Mouse (Mus musculus) heart, adult 11 months (tissue): ENCODE results near the gene Figla.

Source experiments
- DNase-seq: peaks from one replicate; pipeline ENCODE4 v3.0.0; 2022

The Figla gene

DNA sequence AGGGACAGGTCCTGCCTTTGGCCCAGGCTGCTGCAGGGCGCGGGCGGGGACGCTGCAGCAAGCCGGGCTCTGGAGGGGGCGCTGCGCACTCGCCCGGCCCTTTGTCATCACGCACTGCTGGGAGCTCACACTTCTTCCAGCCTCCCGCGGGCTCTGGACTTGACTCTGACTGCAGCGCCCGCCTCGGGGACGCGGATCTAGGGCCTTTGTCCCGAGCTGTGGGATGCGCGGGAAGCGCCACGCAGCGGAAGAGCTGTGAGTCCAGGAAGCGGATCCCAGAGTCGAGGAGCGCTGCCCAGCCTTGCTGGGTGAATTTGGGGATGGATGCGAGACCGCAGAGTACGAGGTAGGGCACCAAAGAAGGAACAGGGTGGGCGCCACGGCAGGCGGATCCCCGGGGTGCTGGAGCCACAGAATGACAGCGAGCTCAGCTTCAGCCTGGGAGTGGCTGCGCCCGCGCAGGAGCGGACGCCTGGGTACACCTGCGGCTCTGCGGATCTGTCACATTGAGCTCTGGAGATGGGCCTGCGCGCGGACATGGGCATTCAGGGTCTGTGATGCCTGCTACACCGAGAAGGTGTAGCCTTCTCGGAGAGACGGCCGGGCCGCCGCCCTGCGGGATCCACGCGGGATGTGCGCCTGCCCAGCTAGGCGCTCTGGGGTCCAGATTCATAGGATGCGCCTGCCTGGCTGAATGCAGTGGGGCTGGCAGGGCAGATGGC, 12.8 kb downstream of the Figla start, which contains the start of gene Add2:
Gene Add2 (plus strand): TSS at position 81 of the 722 bp plus-strand sequence.
- DNase-seq = peak; percentile 69

- DNase-seq = no peak
Observed at GRCm38 (mm10) chr6:86029323-86029713, 13.3 kb downstream of the Figla start.

- no peak for DNase-seq
Observed at GRCm38 (mm10) chr6:86031527-86031926, 15.6 kb downstream of the Figla start.

- no peak for DNase-seq
Observed at GRCm38 (mm10) chr6:86033635-86034034, 17.7 kb downstream of the Figla start.

- DNase-seq = no peak
Observed at GRCm38 (mm10) chr6:86038901-86039300, 22.9 kb downstream of the Figla start.

DNA sequence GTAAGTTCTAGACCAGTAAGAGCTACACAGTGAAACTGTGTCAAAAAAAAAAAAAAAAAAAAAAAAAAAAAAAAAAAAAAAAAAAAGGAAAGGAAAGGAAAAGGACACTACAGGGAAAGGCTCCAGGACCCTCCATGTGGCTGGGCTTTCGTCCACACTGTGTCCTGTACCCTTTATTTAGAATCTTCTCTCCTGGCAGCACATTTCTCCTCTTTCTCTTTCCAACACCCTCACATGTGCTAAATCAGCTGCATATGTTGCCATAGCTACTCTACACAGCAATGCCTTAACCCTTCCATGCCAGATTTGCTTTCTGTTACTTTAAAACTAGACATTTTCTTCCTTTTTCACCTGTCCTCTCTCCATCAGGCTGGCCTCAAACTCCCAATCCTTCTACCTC, 24.2 kb downstream of the Figla start:
- DNase-seq = no peak

GRCm38 (mm10) chr6:86047510-86047909, 31.5 kb downstream of the Figla start:
- DNase-seq = no peak

- no peak for DNase-seq
Observed at GRCm38 (mm10) chr6:86048509-86048908, 32.5 kb downstream of the Figla start.

DNA sequence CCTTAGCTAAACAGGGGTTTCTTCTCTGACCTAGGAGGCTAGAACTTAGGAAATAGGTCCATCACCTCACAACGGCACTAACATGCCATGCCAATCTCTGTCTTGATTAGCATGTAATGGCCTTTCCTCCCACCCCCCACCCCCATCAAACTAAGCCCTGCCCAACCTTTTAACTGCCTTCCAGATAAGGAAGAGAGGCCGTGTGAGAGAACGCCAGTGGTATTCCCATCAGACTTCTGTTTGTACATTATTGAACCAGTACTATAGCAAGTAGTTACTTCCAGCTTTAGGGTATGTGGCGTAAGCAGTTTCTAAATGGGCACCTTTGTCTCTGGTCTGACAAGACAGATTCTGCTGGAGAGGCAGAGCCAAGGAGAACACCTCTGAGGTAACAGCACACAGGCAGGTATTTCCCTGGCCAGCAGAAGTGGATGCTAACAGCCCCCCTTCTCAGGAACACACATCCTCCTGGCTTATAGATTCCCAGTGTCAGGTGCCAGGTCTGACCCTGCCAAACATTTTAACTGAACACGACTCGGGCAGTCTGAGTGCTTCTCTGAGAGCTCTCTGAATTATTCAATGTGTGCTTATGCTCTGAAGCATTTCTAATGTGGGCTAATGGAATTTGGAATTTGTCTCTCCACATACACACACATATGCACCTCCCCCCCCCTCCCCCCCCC, 34.8 kb downstream of the Figla start:
- DNase-seq = no peak

GRCm38 (mm10) chr6:86052032-86052459, 36.1 kb downstream of the Figla start:
- peak; percentile 88 for DNase-seq

DNA sequence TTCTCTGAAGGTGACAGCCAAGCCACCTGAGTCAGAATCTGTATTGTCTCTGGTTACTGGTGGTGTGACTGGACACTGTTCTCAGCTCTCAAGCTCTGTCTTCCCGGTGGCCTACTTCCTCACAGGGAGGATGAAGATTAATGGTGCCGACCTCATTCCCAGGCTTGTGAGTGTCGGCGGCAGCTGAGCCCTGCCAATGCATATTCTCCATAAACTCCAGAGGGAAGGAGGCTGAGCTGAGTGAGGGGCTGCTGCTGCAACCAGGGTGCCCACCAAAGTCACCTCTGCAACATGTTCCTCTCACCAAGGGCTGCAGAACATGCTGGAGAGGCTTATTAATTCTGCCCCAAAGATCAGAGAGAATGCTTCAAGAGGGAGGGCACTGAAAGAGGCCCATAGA, 36.6 kb downstream of the Figla start:
- no peak for DNase-seq

- no peak for DNase-seq
Observed at GRCm38 (mm10) chr6:86053099-86053498, 37.1 kb downstream of the Figla start.

DNA sequence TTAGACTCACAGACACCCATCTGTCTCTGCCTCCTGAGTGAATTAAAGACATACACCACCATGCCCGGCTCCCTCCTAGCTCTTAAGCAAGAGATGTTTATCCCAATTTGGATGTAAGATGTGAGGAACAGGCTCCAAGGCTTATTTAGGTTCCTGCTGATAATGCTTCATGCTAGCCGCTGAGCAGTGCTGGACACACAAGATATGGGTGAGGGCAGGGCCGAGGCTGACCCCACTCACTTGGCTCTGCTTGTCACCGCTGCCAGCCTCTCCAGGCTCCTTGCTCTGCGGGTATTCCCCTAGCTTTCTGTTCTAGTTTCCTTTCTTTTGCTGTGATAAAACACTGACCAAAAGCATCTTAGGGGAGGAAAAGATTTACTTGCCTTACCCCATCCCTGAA, 37.6 kb downstream of the Figla start:
- no peak for DNase-seq

DNA sequence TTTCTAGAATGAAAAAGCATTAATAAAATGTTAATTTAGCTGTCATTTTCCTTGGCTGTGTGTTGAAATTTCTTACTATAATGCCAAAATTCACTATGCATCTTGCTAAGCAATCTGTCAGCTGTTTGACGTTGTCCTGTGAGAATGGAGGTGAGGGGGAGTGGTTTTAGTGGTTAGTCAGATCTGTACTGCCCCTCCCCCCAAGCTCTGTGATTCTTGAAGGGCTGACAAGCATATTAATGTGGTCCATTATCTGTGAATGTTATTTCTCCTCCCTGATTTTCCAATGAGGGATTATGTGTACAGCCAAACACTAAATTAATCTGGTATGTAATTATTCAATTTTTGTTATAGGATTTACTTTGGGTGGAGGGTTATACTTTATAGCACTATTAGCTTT, 42.5 kb downstream of the Figla start:
- no peak for DNase-seq

DNA sequence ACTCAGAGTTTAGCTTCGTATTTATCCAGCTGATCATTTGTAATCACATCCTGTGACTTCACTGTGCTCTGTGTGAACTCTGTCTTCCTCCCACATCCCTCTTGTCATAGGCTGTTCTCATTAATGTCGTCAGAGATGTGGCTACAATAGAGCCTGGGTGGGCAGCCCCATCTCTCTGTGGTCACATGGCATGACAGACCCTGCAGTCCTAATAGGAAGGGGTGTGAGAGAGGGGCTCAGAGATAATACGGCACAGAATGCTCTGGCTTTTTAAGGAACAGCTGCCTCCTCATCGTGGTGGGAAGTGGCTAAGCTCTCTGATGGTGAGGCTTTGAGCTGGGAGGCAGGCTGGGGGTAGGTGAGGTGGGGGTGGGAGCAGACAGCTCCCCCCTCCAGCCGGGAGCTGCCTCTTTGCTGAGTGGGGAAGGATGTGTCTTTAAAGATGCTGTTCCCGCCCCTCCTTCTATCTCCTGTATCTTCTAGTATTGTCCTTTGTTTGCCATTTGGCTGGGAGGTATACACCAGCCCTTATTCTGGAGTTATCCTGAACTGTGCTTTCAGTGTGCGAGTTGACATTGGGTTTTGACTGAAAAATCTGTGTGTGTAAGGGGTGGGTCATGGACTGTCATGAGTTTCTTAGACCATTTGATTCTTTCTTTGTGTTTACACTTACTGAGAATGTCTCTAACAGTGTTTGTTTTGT, 43.3 kb downstream of the Figla start:
- DNase-seq = no peak

DNA sequence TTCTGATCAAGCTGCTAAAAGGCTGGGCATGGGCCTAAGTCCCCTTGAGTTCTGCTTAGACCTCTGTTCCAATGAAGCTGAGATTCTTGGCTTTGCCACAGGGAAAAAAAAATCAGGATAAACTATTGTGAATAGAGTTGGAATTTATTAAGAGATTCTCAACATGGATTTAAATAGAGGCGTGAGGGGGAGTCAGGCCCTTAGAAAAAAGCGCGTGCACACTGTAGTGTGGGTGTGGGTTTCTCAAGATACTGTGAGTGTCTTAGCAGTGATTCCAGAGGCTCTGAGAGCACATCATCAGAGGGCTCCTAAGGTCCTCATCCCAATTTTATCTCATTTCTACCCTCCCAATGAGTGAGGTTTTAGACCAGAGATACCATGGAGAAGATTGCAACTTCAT, 44.2 kb downstream of the Figla start:
- no peak for DNase-seq

- DNase-seq = no peak
Observed at GRCm38 (mm10) chr6:86062226-86062625, 46.3 kb downstream of the Figla start.

GRCm38 (mm10) chr6:86062684-86063083, 46.7 kb downstream of the Figla start:
- DNase-seq = no peak

GRCm38 (mm10) chr6:86064318-86065016, 48.5 kb downstream of the Figla start:
- no peak for DNase-seq

DNA sequence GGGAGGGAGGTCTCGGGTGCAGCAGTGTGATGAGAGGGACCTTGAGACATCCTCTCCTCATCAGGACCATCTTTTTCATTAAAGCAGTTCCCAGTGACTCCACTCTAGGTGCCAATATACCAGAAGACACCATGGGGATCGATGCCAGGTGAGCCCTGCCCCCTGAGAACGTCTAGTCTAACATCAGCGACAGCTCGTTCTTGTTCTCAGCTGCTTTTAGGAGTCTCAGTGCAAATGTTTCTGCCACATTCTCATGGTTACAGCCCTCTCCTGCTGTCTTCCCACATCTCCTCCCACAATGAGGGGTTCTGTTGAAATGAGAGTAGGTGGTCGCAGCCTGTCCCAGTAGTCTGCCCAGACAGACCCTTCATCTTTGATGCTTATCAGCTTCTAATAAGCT, 50.8 kb downstream of the Figla start:
- no peak for DNase-seq

GRCm38 (mm10) chr6:86067145-86067544, 51.2 kb downstream of the Figla start:
- no peak for DNase-seq

- no peak for DNase-seq
Observed at GRCm38 (mm10) chr6:86069009-86069408, 53.0 kb downstream of the Figla start.

- DNase-seq = no peak
Observed at GRCm38 (mm10) chr6:86069856-86070255, 53.9 kb downstream of the Figla start.
